Mouse (Mus musculus) heart, adult 18-20 months (tissue): ENCODE results near the gene Slc25a39. TPM values are rescaled to one million over a fixed set of nuclear protein-coding genes. Genes with fewer than 3 reads are reported as not detected.
A peak's percentile ranks its signal among the peaks of the same experiment; 100 is the strongest.
"Not testable (repeated sequence)": the region's sequence is repeated elsewhere in the genome, so short reads cannot be mapped to it uniquely, and the experiment has no call there.

Experiments
- DNase-seq, 2 experiments: peaks; one replicate each; pipeline ENCODE4 v3.0.0; 2021 to 2022; ENCODE audit warnings: mixed read lengths in 1 of 2
- total RNA-seq, 2 experiments: library from RNA; stranded (reverse); gene quantifications; 2 replicates each; pipeline ENCODE4 v1.2.3; 2021

Slc25a39 gene
- total RNA-seq, 2 experiments from 2014 or later, result 187 to 194 TPM

DNA sequence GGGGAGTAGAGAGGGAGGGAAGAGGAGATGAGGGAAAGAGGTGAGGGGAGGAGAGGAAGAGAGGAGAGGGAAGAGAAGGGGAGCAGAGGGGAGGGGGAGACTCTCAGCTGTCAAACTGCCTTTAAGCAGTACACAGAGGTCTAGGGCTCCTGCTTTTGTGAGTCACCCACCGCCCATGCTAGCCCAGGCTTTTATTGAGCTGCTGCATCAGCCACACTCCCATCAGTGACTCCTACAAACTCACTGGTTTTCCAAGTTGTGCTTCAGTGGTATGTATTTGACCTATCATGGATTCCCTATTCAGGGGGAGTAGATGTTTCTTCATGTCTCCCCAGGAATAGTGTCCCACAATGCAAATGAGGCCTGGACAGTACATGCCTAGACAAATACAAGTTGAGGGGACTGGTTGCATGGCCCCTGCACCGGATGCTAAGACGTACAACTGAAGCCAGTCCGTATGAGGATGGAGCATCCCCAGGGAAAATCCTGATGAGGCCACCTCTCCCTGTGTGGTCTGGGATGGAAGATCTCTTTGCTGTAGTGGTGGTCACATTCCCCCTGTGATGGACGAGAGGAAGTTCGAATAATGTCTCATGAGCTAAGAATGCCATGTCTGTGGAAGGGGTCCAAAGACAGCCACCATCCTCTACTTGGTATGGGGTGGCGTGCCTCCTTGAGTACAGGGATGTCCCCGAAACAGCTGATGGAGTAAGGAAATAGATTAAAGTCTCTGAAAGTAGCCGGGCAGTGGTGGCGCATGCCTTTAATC lies 7.5 kb upstream of the Slc25a39 start:
- no peak for DNase-seq

DNA sequence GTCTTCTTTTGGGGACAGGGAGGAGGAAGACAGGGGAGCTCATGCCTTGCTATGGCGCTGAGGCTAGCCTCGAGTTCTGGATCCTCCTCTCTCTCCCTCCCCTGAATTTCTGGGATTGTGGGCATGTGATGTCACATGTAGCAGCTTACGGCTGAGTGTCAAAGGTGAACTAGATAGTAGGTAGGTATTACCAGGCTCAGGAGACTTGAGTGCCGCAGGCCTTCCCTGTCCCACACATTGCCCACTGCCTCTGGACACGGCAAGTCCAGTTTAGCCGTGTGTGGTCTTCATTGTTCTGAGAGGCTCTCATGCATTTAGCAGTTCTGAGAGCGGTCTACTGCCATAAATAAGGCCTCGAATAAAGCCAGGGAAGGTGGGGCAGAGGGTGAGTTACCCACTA lies 5.3 kb upstream of the Slc25a39 start:
- no peak for DNase-seq

DNA sequence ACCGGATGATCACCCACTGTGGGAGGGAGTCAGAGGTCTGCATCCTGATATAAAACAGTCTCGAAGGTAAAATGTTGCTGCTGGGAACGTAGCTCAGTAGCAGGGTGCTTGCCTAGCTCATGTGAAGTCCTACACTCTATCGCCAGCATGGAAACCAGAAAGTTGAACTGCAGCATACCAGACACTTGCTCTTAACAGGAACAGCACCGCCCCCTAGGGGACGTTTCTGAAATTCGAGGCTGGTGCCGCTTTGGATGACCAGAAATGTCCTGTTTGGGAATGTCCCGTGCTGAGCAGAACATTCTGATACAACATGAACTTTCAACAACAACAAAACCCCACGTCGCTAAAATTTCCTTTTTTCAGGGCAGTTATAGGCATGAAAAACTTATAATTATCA lies 4.0 kb upstream of the Slc25a39 start:
- peak; percentile 92 to 96 for DNase-seq

DNA sequence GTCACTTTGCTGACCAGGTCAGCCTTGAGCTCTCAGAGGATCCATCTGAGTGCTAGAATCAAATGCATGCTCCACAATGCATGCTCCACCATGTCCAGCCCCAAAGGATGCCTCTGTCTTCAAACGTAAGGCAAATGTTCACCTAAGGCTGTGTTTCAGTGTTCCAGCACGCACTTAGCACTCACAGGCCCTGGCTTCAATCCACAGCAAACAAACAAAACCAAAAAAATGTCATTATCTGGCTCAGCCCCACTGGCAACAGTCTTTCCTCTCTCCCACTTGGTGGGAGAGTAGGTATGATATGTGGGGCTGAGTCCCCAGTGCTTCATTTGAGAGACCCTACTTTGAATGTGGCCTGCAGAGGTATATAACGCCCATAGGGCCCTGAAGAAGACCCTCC lies 3.3 kb upstream of the Slc25a39 start:
- no peak for DNase-seq

DNA sequence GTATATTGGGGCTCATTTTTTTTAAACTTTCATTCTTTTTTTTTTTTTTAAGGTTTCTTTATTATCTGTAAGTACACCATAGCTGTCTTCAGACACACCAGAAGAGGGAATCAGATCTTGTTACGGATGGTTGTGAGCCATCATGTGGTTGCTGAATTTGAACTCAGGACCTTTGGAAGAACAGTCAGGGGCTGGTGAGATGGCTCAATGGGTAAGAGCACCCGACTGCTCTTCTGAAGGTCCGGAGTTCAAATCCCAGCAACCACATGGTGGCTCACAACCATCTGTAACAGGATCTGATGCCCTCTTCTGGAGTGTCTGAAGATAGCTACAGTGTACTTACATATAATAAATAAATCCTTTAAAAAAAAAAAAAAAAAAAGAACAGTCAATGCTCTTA lies 2.6 kb upstream of the Slc25a39 start:
- not testable (repeated sequence) for DNase-seq

DNA sequence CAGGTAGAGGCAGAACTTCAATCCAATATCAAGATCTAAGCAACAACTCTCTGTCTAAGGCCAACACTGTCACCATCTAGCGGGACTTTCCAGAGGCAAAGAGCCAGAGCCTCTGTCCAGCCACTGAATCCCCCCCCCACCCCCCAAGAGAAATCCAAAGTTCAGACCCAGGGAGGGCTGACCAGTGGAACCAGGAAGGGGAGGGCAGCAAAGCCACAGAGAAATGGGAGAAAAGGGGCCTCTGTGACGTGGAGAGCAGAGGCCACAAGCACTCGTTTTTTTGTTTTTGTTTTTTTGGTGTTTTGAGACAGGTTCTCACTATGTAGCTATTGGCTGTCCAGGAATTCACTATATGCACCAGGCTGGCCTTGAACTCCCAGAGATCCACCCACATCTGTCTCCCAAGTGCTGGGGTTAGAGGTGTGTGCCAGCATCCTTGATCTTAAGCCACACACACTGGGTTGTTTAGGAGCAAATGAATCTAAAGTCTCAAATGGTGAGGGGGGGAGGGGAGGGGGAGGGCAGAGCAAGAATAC lies 2.1 kb upstream of the Slc25a39 start:
- no peak for DNase-seq

DNA sequence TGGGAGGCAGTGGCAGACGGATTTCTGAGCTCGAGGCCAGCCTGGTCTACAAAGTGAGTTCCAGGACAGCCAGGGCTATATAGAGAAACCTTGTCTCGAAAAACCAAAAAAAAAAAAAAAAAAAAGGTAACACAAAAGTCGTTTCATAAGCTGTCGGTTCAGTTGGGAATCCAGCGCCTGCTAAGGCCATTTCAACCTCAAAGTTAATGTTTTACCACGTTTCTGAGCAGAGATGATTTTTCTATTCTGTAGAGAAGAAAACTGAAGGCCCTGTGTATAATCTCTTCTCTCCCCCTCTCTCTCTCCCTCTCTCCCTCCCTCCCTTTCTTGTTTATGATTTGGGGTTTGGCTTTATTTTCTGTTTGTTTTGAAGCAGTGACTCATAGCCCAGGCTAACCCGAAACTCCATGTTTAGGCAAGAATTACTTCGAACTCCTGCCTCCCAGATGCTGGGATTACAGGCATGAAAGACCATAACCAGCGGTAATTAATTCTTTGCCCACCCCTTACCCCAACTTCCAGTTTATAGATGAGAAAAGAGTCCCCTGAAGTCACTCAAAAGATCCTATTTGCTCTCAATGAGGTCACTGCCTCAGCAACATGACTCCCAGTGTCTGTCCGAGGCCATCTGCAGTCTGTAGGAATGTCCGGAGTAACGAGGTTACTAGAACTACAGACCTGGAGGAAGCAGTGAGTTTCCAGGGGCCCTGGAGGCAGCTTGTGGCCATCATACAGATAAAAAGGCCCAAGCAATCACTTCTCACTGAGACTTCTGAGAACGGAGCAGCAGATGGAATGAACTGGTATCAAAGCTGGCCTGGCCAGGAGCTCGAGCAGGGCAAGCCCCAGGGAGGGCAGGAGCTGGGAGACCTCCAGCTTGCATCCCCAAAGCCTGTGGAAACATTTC lies 1.4 kb upstream of the Slc25a39 start:
- no peak for DNase-seq

DNA sequence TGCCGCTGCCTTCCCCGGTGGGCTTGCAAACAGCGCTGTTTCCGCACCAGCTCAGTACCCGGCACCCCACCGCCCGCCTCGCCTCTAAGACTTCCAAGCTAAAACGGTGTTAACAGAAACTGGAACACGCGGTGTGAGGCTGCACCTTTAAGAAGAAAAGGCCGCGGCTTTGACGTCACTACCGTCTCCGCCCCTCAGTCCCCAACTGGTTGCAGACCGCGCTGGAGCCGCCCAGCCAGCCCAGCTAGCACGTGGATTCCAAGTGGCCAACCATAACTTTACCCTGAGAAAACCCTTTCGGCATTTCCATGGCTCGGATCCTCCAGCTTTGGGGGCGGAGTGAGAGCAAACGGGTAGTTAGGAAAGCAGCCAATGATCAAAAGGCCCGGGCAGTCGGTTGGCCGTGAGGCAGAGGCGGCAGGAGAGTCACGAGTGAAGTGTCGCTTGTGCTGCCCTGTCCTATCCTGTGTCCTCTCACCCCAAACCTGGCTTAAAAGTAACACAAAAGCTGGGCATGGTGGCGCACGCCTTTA lies 664 bp upstream of the Slc25a39 start:
- peak; percentile 99 for DNase-seq

DNA sequence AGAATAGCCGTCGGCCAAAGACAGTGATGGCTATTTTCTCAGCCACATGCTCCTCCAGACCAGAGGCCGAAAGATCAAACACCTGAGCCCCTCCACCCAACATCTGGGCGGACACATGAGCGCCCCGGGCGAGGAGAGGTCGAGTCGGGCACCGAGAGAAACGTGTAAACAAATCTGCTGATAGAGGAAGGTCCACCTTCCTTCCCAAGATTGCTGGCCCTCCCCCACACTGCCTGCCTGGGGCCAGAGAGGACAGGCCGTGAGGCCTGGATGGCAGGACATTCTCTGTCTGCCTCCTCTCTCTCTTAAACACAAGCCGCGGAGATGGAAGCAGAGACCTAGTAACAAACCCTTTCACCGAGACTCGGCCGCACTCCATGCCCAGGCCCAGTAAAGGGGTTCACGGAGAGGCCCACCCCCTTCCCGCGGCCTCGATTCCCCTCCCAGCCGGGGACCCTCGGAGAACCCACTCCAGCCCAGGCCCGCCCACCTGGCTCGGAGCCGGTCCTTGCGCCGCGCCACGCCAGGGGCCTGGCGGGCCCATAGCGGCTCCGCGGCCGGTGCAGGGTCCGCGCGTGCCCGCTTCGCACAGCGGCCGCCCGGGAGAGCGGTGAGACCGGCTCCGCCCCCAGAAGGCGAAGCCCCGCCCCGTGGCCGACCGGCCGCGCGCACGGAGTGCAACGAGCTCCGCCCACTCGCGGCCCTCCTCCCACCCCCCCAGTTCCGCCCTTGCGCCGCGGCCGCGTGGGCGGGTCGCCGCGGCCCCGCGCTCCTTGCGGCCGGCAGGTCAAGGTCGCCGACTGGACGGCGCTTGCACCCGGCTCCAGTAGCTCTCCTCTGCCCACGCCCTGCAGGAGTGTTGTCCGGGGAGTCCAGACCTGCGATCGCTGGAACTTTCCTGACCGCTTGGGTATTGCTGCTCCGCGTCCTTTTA lies 579 bp downstream of the Slc25a39 start:
- peak; percentile 92 to 95 for DNase-seq

DNA sequence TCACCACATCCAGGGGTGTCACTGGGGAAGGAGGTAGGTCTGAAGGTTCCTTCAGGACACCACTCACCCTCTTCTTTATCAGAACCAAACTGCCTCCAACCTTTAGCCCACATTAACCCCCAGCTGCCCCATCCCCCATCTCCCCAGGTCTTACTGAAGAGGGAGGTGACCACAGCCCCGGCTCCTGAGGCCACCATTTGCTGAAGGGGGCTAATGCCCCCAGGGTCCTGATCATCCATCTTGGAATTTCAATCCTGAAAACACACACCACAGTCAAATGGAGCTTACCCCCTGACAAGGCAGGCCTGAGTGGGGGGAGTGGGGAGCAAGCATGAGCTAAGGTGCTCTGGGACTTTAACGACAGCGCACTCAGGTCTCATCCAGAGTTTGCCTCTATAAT lies 1.3 kb downstream of the Slc25a39 start:
- DNase-seq, result no peak

DNA sequence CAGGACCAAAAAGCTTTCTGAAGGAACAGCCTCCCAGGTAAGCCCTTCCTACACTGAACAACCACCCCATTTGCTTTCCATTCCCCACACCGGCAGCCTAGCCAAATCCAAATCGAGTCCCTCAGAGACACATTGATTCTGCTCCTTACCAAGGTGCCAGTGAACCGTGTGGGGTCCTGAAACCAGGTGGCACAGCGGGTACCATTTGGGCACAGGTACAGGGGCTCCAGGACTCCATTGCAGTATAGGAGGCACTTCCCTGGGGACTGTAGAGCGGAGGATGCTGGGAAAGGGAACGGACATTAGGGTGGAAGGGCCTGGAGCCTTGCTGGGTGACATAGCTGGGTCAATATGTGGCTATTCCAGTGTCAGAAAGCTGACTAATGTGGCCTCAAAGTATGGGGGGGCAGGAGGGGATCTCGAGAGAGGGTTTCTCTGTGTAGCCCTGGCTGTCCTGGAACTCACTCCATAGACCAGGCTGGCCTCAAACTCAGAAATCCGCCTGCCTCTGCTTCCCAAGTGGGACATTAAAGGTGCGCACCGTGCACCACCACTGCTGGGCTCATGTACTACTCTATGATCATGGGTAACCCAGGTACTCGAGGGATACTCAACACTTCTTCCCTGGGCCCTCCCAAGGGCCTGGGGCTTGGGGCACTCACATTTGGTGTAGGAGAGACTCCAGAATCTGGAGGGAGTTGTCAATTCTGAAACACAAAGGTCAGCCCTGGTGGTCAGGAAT lies 2.0 kb downstream of the Slc25a39 start:
- no peak for DNase-seq

DNA sequence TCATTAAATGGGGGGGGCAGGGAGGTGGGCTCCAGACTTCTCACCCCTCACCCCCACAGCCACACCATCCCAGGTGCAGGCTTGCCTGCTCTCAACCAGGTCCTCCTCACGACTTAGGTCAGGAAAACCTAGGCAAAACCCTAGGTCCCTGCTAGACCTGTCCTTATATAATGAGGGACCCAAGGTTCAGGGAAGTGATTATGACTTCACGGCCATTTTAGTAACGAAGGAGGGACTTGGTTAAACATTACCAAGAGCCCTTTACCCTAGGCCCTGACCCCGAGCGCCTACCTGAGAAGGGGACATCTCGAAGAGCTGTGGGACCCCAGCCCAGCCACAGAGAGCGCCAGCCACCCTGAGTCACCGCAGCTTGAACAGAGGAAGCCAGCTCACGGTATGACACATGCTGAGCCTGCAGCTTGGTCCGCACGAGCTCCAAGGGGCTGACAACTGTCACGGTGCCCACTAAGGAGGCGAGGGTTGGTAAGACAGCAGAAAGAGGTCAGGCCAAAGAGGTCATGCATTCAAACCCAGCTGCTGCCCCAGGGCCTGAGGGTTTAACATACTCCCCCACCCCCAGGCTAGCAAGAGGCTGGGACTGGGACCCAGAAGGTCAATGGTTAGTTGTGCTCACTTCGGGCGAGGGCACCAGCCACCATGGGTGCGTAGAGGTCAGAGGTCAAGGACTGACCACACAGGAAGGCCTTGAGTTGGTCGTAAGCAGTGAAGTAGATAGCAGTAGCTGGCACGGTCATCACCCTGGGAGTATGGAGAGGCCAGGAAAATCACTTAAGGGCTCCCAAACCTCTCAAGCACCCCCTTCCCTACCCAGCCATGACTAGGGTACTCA lies 3.4 kb downstream of the Slc25a39 start:
- DNase-seq, result no peak

DNA sequence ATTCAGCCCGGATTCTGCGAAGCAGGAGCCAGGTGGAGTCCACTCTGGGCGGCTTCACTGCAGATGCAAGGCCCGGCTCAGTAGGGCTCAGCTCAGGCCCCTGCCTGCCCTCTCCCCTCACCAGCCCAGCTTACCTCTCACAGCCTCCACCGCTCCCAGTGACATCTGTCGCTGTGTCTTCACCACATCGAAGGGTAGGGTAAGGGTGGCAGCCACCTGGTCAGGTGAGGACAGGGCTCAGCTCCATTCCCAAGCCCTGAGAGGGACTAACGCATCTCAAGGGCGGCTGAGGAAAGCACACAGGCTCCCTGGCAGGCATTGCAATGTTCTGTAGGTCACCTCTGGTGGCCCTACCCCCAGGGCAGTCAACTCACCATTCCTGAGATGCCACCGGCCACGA lies 4.1 kb downstream of the Slc25a39 start:
- DNase-seq, result no peak

DNA sequence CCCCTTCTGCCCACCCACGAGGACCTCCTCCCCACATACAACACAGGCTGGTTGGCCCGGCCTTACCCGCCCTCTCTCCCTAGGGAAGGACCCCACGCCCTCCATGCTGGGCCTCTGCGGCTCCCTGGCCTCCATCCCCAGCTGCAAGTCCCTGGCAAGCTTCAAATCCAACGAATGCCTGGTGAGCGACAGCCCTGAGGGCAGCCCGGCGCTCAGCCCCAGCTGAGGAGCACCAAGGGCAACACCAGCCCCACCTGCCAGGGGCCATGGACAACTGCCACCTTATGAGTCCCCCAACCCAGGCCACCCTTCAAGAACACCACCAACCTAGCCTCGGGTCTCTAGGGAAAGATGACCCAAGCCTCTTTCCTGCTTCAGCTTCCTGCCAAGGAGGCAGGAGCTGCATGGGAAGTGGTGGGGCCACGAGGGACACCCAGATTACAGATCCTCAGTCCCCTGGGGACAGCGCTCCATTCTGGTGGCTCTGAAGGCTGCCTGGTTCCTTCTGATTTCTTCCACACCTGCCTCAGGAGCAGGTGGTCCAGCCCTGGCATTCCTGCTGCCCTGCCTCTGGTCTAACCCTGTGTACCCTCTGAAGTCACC lies 5.7 kb downstream of the Slc25a39 start:
- no peak for DNase-seq

DNA sequence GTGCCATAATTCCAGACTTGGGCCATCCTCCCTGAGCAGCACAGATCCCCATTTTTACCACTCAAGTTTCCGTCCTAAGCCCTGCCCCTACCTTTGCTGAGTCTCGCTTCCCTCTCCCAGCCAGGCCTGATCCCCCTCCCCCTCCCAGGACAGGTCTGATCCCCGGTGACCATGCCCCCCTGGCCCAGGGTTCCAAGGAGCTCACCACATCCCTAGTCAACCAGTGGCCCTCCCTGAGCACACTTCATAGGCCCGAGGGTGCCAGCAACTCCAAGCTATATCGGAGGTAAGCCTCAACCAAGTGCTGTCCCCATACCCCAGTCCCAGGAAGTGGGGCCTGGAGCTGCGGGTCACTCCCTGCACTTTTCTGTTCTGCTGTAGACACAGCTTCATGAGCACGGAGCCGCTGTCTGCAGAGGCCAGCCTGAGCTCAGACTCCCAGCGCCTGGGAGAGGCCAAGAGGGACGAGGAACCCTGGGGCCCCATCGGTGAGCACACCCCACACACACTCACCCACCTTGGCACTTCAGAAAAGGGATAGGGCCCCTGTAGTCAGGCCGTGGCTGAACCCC lies 7.1 kb downstream of the Slc25a39 start:
- DNase-seq, result no peak

DNA sequence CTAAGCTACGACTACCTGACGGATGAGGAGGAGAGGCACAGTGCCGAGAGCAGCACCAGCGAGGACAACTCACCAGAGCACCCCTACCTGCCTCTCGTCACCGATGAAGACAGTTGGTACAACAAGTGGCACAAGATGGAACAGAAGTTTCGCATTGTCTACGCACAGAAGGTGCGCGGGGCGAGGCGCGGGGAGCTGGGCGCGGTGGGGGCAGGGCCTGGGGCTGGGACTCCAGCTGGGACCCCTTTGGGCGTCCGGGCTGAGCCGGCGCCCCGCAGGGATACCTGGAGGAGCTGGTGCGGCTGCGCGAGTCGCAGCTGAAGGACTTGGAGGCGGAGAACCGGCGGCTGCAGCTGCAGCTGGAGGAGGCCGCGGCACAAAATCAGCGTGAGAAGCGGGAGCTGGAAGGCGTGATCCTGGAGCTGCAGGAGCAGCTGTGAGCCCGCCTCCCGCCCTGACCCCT lies 8.1 kb downstream of the Slc25a39 start:
- DNase-seq, result no peak

DNA sequence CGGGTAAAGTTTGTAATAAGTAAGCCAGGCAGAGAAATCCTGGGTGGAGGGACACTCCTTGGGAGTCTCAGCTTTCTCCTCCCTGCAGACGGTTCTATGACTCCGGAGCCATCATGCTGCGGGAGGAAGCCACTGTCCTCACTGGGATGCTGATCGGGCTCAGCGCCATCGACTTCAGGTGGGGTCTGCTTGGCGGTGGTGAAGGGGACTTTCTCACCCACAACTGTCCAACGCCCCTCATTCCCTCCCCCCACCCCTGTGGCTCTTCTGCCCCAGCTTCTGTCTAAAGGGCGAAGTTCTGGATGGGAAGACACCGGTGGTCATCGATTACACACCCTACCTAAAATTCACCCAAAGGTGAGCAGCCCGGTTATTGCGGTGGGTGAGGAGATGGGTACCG lies 8.6 kb downstream of the Slc25a39 start:
- DNase-seq, result no peak

DNA sequence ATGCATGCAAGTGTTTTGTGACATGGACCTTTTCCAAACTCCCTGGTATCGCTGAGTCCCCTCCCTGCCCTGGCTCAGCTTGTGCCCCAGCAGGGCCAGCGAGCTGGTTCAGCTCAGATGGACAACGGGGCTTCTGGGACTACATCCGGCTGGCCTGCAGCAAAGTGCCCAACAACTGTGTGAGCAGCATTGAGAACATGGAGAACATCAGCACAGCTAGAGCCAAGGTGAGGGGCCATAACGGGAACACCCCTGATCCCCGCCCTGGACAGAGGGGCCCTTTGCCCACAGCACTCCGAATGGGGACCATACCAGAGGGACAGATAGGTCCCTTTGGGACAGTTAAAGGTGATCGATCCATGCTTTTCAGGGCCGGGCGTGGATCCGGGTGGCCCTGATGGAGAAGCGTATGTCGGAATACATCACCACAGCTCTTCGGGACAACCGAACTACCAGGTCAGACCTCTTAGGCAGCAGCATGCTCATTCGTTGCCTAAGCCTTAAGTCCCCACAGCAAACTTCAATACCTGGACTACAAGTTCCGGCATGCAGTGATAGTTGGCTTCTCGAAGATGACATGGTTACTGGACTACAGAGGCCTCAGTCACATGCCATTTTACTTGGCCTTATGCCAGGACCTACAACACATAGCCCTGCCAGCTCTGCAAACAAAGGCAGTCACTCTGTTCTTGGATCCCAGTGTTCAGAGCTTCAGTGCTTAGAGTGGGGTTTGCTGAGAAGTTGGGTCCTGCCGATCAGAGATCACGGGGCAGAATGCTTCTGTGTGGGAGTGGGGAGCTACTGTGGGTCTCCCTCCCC lies 9.5 kb downstream of the Slc25a39 start:
- peak; percentile 55 for DNase-seq
